Mouse (Mus musculus) A20 (cell line): Measurements from ENCODE around the gene Mfn1.
A peak's percentile ranks its signal among the peaks of the same experiment; 100 is the strongest.

ENCODE experiments used
- DNase-seq: peaks from one replicate; pipeline ENCODE4 v3.0.0-alpha.2; 2011; ENCODE audit warnings: low read depth, low spot score

The Mfn1 gene

DNA sequence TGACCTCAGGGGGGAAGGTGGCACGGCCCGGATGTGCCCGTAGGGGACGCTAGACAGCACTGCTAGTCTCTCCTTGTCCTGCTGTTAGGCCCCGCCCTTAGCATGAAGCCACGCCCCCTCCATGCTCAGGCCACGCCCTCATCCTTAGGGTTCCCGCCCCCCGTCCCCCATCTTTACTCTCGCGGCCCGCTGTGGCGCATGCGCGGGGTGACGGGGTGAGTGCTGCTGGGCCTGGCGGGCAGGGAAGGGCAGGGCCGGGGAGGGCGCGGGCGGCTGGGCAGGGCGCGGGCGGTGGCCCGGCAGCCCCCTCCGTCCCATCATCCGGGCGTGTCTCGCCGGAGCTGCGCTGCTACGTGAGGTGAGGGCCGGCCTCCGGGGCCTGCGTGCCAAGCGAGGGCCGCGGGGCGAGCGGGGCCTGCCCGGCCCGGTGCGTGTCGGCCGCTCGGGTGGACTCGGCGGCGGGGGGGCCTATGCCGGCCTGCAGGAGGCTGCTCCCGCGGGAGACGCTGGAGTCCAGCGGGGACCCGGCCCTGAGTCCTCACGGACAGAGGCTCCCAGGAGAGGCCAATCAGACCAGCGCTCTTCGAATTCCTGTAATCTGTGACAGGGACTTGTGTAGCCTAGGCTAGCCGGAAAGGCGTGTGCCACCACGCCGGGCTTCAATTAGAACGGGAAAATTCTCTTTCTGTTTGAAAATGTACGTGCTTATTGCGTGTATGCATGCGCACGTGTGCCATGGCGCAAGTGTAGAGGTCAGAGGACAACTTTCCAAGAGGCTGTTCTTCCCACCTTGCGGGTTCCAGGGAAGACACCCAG, 18.7 kb upstream of the Mfn1 start:
- peak; percentile 99 for DNase-seq

- DNase-seq, result peak; percentile 76
Observed at GRCm38 (mm10) chr3:32511191-32511550, 18.1 kb upstream of the Mfn1 start.

DNA sequence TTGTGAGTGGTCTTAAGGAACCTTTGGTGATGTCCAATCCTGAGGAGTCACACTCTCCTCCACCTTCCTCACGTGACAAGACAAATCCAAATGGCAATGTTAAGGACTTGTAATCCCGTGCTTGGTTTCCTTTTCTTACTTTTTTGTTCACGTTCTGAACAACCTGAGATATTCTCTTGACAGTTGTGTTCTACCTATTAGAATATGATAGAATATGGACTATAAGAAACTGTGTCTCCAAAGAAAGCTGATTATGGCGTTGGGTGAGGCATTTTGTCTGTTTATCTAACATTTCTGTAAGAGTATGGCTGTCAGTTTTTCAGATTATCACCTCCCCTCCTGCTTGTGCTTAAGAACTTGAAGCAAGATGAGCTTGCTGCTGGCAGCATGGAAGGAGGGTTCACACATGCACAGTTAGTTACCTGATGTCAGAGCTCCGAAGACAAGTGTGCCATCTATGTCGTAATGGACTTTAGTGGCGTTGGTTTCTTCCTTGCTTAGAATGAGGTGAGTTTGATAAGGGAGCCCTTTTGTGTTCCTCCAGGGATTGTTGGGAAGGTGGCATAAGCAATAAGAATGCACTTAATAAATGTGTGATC, 16.5 kb upstream of the Mfn1 start:
- no peak for DNase-seq

GRCm38 (mm10) chr3:32513528-32513927, 15.7 kb upstream of the Mfn1 start:
- no peak for DNase-seq

DNA sequence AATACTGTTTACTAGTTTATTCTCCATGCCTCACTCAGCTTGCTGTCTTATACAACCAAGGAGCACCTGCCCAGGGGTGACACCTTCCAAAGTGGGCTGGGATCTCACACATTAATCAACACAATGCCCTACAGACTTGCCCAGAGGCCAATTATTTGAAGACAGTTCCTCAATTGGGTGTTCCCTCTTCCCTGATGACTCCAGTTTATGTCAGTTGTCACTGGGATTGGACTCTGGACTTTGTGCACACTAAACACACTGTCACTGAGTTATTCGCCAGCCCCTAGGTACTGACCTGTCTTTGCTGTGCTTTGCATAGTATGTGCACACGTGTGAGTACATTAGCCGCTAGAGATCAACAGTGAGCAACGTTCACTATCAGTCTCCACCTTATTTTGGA, 2.1 kb upstream of the Mfn1 start:
- DNase-seq, result no peak

- DNase-seq, result no peak
Observed at GRCm38 (mm10) chr3:32530041-32530440, 776 bp downstream of the Mfn1 start.

GRCm38 (mm10) chr3:32535692-32536091, 6.4 kb downstream of the Mfn1 start:
- no peak for DNase-seq

- DNase-seq, result no peak
Observed at GRCm38 (mm10) chr3:32537556-32537955, 8.3 kb downstream of the Mfn1 start.

DNA sequence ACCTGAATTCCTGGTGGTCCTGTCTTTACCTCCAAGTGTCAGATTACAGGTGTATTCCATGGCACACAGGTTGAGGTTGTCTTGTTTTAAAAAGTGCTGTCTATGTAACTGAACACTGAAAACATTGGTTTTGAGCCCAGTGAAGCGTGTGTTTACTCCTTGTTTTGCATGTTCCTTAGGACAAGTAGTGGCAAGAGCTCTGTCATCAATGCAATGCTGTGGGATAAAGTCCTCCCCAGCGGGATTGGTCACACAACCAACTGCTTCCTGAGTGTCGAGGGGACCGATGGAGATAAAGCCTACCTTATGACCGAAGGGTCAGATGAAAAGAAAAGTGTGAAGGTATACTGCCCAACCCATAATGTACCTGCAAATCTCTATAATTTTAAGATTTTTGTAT, 8.8 kb downstream of the Mfn1 start:
- DNase-seq, result no peak

- DNase-seq, result peak; percentile 55
Observed at GRCm38 (mm10) chr3:32553061-32553460, 23.8 kb downstream of the Mfn1 start.

DNA sequence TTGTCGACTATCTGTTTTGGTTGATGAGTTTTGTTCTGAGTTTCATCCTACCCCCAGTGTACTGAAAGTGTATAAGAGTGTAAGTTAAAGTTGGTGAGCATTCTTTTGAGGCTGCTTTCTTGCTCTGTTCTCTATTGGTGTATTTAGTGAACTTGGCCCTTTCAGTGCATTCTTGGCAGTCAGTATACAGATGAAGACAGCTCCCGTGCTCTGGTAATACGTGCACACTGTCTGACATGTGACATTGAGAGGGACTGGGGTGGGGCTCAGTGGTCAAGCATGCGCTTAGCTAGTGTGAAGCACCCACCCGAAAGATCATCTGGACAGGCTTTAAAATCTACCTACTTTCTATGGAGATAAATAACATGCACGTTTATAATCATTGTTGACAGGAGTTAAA, 34.1 kb downstream of the Mfn1 start:
- no peak for DNase-seq

DNA sequence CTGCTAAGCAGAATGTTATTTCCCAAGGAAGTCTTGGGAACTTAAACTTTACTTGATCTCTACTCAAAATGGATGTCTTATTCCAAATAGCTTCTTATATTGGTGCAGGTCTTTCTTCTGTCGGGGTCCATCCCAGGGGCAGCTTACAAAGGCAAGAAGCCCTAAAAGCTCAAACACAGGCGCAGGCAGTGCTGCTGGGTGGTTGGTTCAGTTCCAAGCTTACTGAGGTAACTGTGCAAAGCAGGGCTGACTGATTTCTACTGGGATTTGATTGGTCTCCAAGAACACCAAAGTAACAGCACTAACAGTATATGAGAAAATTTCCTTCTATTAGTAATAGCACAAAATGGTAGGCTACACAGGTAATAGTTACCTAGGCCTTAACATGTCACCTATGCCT, 43.8 kb downstream of the Mfn1 start:
- DNase-seq, result no peak

GRCm38 (mm10) chr3:32573881-32574280, 44.6 kb downstream of the Mfn1 start:
- DNase-seq, result no peak

- DNase-seq, result no peak
Observed at GRCm38 (mm10) chr3:32575151-32575550, 45.9 kb downstream of the Mfn1 start.

GRCm38 (mm10) chr3:32578772-32579171, 49.5 kb downstream of the Mfn1 start:
- no peak for DNase-seq

DNA sequence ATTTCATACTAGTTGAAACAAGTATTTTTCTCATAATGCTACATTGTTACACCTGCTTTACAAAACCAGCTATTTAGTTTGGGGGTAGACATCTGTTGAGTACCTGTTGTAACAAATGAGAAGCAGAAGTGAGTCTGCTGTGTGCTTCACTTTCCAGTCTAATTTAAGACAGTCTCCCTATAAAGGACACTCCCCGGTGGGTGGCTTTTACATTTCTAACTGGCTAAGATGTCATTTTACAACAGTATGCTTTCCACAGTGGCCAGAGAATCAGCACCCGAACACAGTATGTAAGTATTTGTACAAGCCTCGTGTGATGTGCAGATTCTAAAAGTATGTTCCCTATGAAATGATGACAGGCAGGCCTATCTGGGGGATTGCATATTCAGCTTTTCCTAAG, 51.5 kb downstream of the Mfn1 start:
- DNase-seq, result peak; percentile 68

DNA sequence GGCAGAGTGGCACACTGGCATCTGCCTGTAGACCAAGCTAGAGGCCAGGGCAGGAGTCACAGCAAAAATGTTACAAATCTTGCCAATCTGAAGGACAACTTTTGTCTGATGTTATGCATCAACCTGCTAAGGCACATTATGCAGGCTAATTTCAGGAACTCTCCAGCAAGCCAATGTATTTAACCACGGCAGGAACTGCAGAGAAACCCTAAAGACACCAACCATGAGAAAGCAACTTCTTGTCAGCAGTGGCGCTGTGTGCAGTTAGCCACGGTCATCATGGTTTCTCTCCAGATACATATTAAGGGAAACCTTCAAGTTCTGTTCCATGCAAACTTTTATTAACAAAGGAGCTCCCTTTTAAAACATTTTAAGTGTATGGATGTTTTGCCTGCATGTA, 52.6 kb downstream of the Mfn1 start:
- DNase-seq, result no peak

DNA sequence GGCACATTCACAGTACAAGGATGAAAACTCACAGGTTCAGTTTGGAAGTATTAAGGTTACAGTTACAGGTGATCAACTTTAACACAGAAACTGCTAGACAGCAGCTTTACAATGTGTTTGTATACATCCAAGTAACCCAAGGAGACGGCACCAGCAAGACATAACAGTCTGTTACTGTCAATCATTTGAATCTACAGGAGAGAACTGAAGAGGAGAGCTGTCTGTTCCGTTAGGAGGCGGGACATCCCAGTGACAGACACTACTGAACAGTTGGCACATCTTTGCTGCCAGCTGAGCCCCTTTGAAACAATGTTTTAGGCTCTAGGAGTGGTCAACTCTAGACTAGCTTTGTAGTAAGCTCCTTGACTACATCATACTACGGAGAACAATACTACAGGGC, 54.2 kb downstream of the Mfn1 start:
- DNase-seq, result no peak

- DNase-seq, result peak; percentile 14
Observed at GRCm38 (mm10) chr3:32586274-32586673, 57.0 kb downstream of the Mfn1 start.

DNA sequence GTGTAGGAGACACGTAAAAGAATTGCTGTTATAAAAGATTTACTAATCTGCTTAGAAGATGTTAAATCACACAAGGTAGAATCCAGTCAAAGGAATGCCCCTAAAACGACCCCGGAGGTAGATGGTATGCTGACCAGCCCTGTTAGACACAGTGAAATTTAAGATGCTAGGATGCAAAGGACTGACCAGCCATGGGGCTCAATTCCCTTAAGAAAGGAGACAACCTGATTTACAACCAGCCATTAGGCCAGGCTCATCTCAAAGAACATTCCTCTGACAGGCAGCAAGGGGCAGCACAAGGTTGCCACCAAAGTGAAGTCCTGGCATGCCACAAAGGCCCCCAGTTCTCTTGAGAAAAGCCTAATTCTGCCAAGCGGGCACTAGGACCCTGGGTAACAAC, 65.8 kb downstream of the Mfn1 start:
- no peak for DNase-seq

DNA sequence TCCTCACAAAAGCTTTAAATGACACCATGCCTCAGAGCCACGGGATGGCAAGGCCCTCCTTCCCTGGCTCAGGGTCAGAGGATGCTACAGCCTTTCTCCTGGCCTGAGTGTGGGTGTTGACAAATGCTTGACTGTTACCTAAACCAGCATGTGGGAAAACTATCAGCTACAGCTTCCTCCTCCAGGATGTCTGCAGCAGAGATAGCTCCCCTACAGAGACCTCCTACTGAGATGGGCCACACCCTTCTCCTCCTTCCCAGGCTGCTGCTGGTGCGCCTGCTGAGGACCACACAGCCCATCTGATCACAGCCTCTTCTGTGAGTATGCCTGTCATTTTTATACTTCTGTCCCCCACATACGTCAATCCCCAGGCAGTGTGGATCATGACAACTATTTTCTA, 70.1 kb downstream of the Mfn1 start:
- no peak for DNase-seq

DNA sequence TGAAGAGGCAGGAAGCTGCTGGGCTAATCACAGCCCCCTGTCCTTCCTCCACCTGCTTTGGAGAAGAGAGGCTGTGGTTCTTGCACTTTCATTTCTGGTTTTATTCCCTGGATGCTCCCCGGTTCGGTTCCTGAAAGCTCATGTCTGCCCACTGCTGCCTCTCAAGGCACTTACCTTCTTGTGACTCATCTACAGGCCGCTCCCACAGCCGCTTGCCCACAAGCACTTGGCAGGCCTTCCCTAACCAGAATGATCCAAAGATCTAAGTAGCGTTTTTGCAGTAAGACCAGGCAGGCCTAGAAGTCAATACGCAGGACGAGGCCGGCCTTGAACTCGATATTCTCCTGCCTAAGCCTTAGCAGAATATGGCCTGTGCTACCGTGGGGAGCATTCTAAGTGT, 71.8 kb downstream of the Mfn1 start:
- no peak for DNase-seq

DNA sequence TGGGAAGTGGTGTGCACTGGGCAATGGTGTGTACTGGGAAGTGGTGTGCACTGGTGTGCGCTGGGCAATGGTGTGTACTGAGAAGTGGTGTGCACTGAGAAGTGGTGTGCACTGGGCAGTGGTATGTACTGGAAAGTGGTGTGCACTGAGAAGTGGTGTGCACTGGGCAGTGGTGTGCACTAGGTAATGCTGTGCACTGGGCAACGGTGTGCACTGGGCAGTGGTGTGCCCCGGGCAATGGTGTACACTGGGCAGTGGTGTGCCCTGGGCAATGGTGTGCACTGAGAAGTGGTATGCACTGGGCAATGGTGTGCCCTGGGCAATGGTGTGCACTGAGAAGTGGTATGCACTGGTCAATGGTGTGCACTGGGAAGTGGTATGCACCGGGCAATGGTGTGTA, 80.0 kb downstream of the Mfn1 start:
- no peak for DNase-seq

DNA sequence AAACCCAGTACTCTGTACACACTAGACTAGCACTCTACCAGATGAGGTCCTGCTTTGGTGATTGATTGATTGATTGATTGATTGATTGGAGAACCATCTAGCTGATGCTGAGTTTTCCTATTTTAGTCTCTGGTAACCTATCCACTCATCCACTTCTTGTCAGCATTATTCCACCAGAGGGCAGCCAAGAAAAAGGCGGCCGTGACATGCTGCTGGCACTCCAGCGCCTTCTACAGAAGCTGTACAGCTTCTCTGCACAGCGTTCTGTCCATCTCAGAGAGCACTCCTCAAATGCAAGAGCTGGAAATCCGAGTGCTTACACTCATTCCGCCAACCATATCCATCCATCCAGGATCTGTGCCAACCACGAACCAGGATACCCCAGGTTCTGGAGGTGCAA, 81.3 kb downstream of the Mfn1 start:
- peak; percentile 42 for DNase-seq
